Mouse (Mus musculus): ENCODE results near the gene Zdhhc3. TPM values are rescaled to one million over a fixed set of nuclear protein-coding genes. Genes with fewer than 3 reads are reported as not detected.

Gene Zdhhc3
- polyA plus RNA-seq, 1 experiment from 2014 or later, result 64.8 TPM

DNA sequence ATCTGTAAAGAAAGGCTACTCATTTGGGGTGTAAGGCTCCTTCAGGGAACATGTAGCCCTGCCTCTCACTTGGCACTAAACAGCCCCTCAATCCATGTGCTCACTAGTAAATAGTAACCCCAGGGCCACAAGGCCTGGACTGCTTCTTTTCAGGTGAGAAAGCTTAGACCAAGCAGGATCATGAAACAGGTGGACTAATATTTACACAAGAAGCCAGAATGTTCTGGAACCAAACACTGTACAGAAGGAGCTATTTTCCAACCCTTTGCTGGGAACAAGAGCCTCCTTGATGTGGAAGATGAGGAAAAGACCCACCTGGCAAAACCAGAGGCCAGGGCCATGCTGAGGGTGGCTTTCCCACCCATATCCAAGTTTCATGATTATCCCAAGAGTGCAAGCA lies 9.6 kb downstream of the Zdhhc3 start:
- no peak for DNase-seq
- Histone ChIP-seq H3K36me3 (ENCODE audit: control insufficient read depth, insufficient read depth, low read length) (peaks cover 40% of the 10 kb centered on the region), H3K9me3 (ENCODE audit: control insufficient read depth, low read length) (no peaks in the 10 kb centered on the region), H3K4me1 (ENCODE audit: control insufficient read depth, insufficient read depth, low read length) (no peaks in the 10 kb centered on the region), H3K4me2 (ENCODE audit: low read length) (no peak overlapping the region), H3K4me3 (replicated peaks; ENCODE audit: low read depth, low read length) (no peak overlapping the region), H3K27ac (replicated peaks; ENCODE audit: low read depth, low read length) (no peak overlapping the region), H3K27me3 (ENCODE audit: control insufficient read depth, insufficient read depth, low read length) (no peaks in the 10 kb centered on the region), H3K9ac (replicated peaks; ENCODE audit: low read length) (no peak overlapping the region)
- no peak for ATAC-seq (ENCODE audit: low FRiP score, low TSS enrichment)

DNA sequence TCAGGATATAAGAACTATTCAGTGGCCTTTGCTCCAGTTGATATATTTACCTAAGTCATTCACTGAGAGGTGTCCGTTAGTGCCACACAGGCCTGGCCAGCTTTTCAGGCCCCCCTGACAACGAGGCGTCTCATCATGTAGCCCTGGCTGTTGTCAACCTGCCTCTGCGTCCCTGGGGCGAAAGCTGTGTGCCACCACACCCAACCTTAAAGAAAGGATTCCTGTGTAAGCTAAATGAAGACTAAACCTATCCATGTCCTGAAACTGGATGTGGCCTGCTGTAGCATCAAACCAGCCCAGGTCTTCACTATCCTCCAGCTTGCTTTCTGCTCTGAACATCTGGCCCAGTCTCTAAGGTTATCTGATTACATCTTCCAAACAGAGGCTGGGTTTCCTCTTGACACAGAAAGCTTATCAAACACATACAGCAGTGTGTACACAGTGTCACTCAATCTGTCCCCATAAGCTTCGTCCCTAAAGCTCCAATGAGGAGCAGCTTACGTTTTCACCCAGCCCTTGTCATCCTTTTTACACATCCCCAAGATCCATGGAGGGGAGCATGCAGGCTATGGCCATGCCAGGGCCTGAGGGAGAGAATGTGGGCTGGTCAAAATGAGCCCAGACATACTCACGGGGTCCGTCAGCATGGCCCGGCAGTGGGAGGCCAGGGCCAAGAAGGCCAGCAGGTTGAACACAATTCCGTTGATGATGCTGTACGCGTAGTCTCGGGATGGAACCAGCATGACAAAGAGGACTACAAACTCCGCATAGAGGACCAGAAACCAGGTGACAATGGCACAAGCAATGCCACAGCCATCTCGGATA lies 13.2 kb downstream of the Zdhhc3 start:
- Histone ChIP-seq H3K4me3 (replicated peaks; ENCODE audit: low read depth, low read length) (no peak overlapping the region), H3K36me3 (ENCODE audit: control insufficient read depth, insufficient read depth, low read length) (peaks cover 62% of the 10 kb centered on the region), H3K9ac (replicated peaks; ENCODE audit: low read length) (no peak overlapping the region), H3K4me2 (ENCODE audit: low read length) (no peak overlapping the region), H3K4me1 (ENCODE audit: control insufficient read depth, insufficient read depth, low read length) (no peaks in the 10 kb centered on the region), H3K27me3 (ENCODE audit: control insufficient read depth, insufficient read depth, low read length) (no peaks in the 10 kb centered on the region), H3K9me3 (ENCODE audit: control insufficient read depth, low read length) (no peaks in the 10 kb centered on the region), H3K27ac (replicated peaks; ENCODE audit: low read depth, low read length) (no peak overlapping the region)
- ATAC-seq (ENCODE audit: low FRiP score, low TSS enrichment), result no peak
- DNase-seq, result no peak
- WGBS, result 96% methylated on average over 16 of the region's 16 CpGs

DNA sequence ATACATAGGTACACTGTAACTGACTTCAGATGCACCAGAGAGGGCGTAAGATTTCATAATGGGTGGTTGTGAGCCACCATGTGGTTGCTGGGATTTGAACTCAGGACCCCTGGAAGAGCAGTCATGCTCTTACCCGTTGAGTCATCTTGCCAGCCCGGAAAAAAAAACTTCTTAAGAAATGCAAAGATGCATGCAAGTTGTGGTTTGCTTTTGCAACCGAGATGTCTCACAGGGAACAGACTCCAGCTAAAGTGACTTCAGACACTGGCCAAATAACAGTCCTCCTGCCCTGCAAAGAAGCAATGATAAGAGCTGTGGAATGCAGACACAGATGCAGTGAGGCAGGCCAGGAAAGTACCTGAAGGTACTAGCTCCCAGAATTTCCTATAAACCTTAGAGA lies 22.2 kb downstream of the Zdhhc3 start:
- no peak for DNase-seq
- 95% methylated on average over 4 of the region's 4 CpGs for WGBS
- H3K36me3 ChIP-seq (ENCODE audit: control insufficient read depth, insufficient read depth, low read length), result peaks cover 63% of the 10 kb centered on the region

DNA sequence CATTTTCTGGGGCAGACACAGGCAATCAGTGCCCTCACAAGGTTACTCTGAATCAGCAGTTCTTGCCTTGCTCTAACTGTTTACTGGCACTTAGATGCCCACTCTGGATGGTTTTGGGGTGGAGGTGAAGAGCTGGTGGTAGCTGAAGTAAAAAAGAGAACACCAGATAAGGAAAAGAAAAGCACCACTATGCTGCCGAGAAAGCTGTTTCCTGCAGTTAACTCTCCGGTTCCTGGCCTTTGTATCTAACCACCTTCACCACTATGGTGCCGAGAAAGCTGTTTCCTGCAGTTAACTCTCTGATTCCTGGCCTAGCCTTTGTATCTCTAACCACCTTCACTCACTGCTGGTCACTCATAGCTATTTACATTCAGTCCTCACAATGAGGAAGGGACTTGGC lies 25.4 kb downstream of the Zdhhc3 start:
- no peak overlapping the region for H3K4me3 ChIP-seq (replicated peaks; ENCODE audit: low read depth, low read length)
- WGBS, result 83% methylated on average over 3 of the region's 3 CpGs
- no peak for DNase-seq
- no peaks in the 10 kb centered on the region for H3K9me3 ChIP-seq (ENCODE audit: control insufficient read depth, low read length)
- no peak overlapping the region for H3K27ac ChIP-seq (replicated peaks; ENCODE audit: low read depth, low read length)
- no peak overlapping the region for H3K9ac ChIP-seq (replicated peaks; ENCODE audit: low read length)
- peaks cover 69% of the 10 kb centered on the region for H3K36me3 ChIP-seq (ENCODE audit: control insufficient read depth, insufficient read depth, low read length)
- H3K4me2 ChIP-seq (ENCODE audit: low read length), result no peak overlapping the region
- H3K27me3 ChIP-seq (ENCODE audit: control insufficient read depth, insufficient read depth, low read length), result no peaks in the 10 kb centered on the region
- H3K4me1 ChIP-seq (ENCODE audit: control insufficient read depth, insufficient read depth, low read length), result no peaks in the 10 kb centered on the region
- ATAC-seq (ENCODE audit: low FRiP score, low TSS enrichment), result no peak

More for the DNA sequence above, 22.2 kb downstream of the Zdhhc3 start:
- no peak for ATAC-seq (ENCODE audit: low FRiP score, low TSS enrichment)
- Histone ChIP-seq H3K4me3 (replicated peaks; ENCODE audit: low read depth, low read length) (no peak overlapping the region), H3K4me2 (ENCODE audit: low read length) (no peak overlapping the region), H3K4me1 (ENCODE audit: control insufficient read depth, insufficient read depth, low read length) (no peaks in the 10 kb centered on the region), H3K9ac (replicated peaks; ENCODE audit: low read length) (no peak overlapping the region), H3K27me3 (ENCODE audit: control insufficient read depth, insufficient read depth, low read length) (no peaks in the 10 kb centered on the region), H3K27ac (replicated peaks; ENCODE audit: low read depth, low read length) (no peak overlapping the region), H3K9me3 (ENCODE audit: control insufficient read depth, low read length) (no peaks in the 10 kb centered on the region)

DNA sequence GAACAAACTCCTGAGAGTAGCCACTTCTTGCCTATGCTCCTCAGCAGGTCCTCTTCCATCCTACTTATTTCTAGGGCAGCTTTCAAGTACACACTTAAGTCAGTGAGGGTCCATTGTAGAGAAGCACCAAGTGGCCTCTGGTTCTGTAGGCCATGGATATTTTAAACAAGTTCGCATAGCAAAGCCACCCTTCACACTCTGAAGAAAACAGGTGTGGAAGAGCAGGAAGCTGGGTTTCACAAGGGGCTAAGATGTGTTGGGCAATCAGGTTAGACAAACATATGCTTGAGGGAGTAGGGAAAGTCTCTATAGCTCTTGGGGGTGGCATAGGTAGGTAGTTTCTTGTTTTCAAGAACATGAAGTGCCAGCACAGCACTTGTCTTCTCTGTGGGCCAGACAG lies 27.6 kb downstream of the Zdhhc3 start:
- Histone ChIP-seq H3K9me3 (ENCODE audit: control insufficient read depth, low read length) (no peaks in the 10 kb centered on the region), H3K9ac (replicated peaks; ENCODE audit: low read length) (no peak overlapping the region), H3K36me3 (ENCODE audit: control insufficient read depth, insufficient read depth, low read length) (peaks cover 77% of the 10 kb centered on the region), H3K27me3 (ENCODE audit: control insufficient read depth, insufficient read depth, low read length) (no peaks in the 10 kb centered on the region), H3K4me2 (ENCODE audit: low read length) (no peak overlapping the region), H3K27ac (replicated peaks; ENCODE audit: low read depth, low read length) (no peak overlapping the region), H3K4me3 (replicated peaks; ENCODE audit: low read depth, low read length) (no peak overlapping the region), H3K4me1 (ENCODE audit: control insufficient read depth, insufficient read depth, low read length) (no peaks in the 10 kb centered on the region)
- no peak for ATAC-seq (ENCODE audit: low FRiP score, low TSS enrichment)
- whole genome bisulfite sequencing, result 90% methylated on average over 1 of the region's 1 CpGs
- DNase-seq, result no peak

DNA sequence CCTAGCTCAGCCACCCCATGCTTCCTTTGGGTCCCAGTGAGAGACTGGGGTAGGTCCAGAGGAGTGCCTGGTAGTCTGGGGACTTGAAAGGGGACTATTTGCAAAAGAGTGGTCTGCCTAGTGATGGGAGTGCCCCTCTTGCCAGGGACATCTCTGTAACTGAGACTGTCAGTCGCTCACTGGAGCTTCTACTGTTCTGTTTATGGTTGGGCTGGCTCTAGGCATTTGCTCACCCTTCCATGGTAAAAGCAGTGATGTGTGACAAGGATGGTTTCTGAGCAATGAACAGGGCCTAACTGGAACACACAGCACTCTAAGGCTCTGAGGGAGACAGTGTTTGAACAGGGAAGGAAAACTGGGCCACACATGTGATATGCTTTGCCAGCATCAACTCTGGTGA lies 32.2 kb downstream of the Zdhhc3 start:
- DNase-seq (no peak), ATAC-seq (ENCODE audit: low FRiP score, low TSS enrichment) (no peak)
- Histone ChIP-seq H3K27ac (replicated peaks; ENCODE audit: low read depth, low read length) (no peak overlapping the region), H3K9ac (replicated peaks; ENCODE audit: low read length) (no peak overlapping the region), H3K27me3 (ENCODE audit: control insufficient read depth, insufficient read depth, low read length) (no peaks in the 10 kb centered on the region), H3K36me3 (ENCODE audit: control insufficient read depth, insufficient read depth, low read length) (peaks cover 79% of the 10 kb centered on the region), H3K4me3 (replicated peaks; ENCODE audit: low read depth, low read length) (no peak overlapping the region), H3K4me1 (ENCODE audit: control insufficient read depth, insufficient read depth, low read length) (no peaks in the 10 kb centered on the region), H3K9me3 (ENCODE audit: control insufficient read depth, low read length) (no peaks in the 10 kb centered on the region), H3K4me2 (ENCODE audit: low read length) (no peak overlapping the region)
- WGBS, result 56% methylated on average over 1 of the region's 1 CpGs

DNA sequence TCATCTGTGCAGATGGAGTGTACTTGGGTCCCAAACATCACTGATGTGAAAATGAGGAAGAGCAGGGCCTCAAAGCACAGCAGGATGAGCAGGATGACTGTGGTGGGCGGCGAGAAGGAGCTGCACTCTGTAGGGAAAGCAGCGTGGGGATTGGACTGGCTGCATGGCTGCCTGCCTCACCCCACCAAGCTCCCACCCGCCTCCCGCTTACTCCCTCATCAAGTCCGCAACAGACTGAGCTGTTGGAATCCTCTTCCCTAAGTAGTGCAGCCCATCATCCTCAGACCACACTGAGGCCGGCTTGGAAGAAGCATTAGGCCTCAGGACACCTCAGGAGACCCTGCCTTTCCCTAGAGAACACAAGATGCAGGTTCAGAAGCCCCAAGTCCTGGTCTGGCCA lies 32.6 kb downstream of the Zdhhc3 start:
- Histone ChIP-seq H3K4me3 (replicated peaks; ENCODE audit: low read depth, low read length) (no peak overlapping the region), H3K9me3 (ENCODE audit: control insufficient read depth, low read length) (no peaks in the 10 kb centered on the region), H3K4me1 (ENCODE audit: control insufficient read depth, insufficient read depth, low read length) (no peaks in the 10 kb centered on the region), H3K27me3 (ENCODE audit: control insufficient read depth, insufficient read depth, low read length) (no peaks in the 10 kb centered on the region), H3K36me3 (ENCODE audit: control insufficient read depth, insufficient read depth, low read length) (peaks cover 74% of the 10 kb centered on the region), H3K27ac (replicated peaks; ENCODE audit: low read depth, low read length) (no peak overlapping the region), H3K9ac (replicated peaks; ENCODE audit: low read length) (no peak overlapping the region), H3K4me2 (ENCODE audit: low read length) (no peak overlapping the region)
- 88% methylated on average over 7 of the region's 7 CpGs for WGBS
- ATAC-seq (ENCODE audit: low FRiP score, low TSS enrichment) (no peak), DNase-seq (no peak)

DNA sequence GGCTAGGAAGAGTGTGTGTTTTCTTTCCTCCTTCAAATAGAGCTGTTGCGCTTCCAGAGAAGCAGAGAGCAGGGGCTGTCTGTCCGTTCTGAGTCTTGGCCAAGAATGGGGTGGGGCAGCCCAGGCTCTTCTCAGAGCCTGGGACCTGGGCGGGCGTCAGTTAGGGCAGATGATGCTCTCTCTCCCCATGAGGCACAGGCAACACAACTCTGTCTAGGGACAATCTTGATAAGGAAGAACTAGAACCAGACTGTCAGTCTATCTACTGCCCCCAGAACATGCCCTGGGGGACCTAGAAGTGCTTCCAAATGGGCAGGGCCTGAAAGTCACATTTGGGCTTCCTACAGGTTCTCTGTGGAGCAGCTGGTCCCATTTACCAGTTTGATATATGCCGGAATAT lies 33.9 kb downstream of the Zdhhc3 start:
- Histone ChIP-seq H3K36me3 (ENCODE audit: control insufficient read depth, insufficient read depth, low read length) (peaks cover 62% of the 10 kb centered on the region), H3K4me2 (ENCODE audit: low read length) (no peak overlapping the region), H3K4me1 (ENCODE audit: control insufficient read depth, insufficient read depth, low read length) (no peaks in the 10 kb centered on the region), H3K4me3 (replicated peaks; ENCODE audit: low read depth, low read length) (no peak overlapping the region), H3K27me3 (ENCODE audit: control insufficient read depth, insufficient read depth, low read length) (no peaks in the 10 kb centered on the region), H3K9me3 (ENCODE audit: control insufficient read depth, low read length) (no peaks in the 10 kb centered on the region), H3K9ac (replicated peaks; ENCODE audit: low read length) (no peak overlapping the region), H3K27ac (replicated peaks; ENCODE audit: low read depth, low read length) (no peak overlapping the region)
- WGBS, result 90% methylated on average over 5 of the region's 5 CpGs
- no peak for ATAC-seq (ENCODE audit: low FRiP score, low TSS enrichment)
- DNase-seq, result no peak

DNA sequence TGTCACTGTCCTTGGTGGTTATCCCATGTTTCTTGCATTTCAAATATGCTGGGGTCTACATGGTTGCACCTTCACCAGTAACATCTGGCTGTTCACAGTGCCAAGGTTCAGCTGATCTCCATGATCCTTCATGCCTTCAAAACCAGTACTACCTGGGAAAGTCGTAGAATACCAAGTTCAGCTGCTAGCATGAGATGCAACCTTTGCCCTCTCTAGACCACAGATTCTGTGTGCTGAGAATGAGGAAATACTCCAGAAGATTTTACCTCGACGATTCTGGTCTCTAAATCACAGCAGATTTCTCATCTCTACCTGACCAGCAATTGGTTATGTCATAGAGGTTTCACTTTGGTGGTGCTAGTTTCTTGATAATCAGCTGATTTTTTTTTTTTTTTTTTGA lies 52.8 kb downstream of the Zdhhc3 start:
- no peak for DNase-seq
- no peak for ATAC-seq (ENCODE audit: low FRiP score, low TSS enrichment)
- Histone ChIP-seq H3K4me2 (ENCODE audit: low read length) (no peak overlapping the region), H3K4me3 (replicated peaks; ENCODE audit: low read depth, low read length) (no peak overlapping the region), H3K36me3 (ENCODE audit: control insufficient read depth, insufficient read depth, low read length) (no peaks in the 10 kb centered on the region), H3K27me3 (ENCODE audit: control insufficient read depth, insufficient read depth, low read length) (no peaks in the 10 kb centered on the region), H3K4me1 (ENCODE audit: control insufficient read depth, insufficient read depth, low read length) (no peaks in the 10 kb centered on the region), H3K9me3 (ENCODE audit: control insufficient read depth, low read length) (no peaks in the 10 kb centered on the region), H3K9ac (replicated peaks; ENCODE audit: low read length) (no peak overlapping the region), H3K27ac (replicated peaks; ENCODE audit: low read depth, low read length) (no peak overlapping the region)
- 93% methylated on average over 3 of the region's 3 CpGs for WGBS

Measured in midbrain, embryonic 14.5 days (tissue).